Mouse (Mus musculus) brain, embryonic 14.5 days (tissue): Measurements from ENCODE around the gene Tnpo2.

Experiments
- CTCF ChIP-seq: fragments of 200-500 bp; IDR thresholded peaks from 2 replicates; pipeline ENCODE4 v1.5.1; 2012; ENCODE audit warnings: inconsistent platforms, mild to moderate bottlenecking, moderate library complexity, borderline replicate concordance; ENCODE audit not compliant: insufficient read depth, insufficient read length; ENCODE audit errors: extremely low read depth
- POLR2A ChIP-seq: fragments of 200-500 bp; IDR thresholded peaks from 2 replicates; pipeline ENCODE4 v1.6.1; 2012; ENCODE audit warnings: mild to moderate bottlenecking, inconsistent platforms, borderline replicate concordance; ENCODE audit not compliant: poor library complexity, insufficient read depth, insufficient read length, severe bottlenecking; ENCODE audit errors: extremely low read depth

GRCm38 (mm10) chr8:85027516-85027855 is 9.2 kb upstream of the Tnpo2 start:
- TF ChIP-seq CTCF = no peak
- no peak for TF ChIP-seq POLR2A
